Mouse (Mus musculus): Measurements from ENCODE around the gene Foxn3. TPM values are rescaled to one million over a fixed set of nuclear protein-coding genes. Genes with fewer than 3 reads are reported as not detected.
A peak's percentile ranks its signal among the peaks of the same experiment; 100 is the strongest.

Gene Foxn3
- total RNA-seq, 2 experiments from 2014 or later = 54.8 to 55.8 TPM

DNA sequence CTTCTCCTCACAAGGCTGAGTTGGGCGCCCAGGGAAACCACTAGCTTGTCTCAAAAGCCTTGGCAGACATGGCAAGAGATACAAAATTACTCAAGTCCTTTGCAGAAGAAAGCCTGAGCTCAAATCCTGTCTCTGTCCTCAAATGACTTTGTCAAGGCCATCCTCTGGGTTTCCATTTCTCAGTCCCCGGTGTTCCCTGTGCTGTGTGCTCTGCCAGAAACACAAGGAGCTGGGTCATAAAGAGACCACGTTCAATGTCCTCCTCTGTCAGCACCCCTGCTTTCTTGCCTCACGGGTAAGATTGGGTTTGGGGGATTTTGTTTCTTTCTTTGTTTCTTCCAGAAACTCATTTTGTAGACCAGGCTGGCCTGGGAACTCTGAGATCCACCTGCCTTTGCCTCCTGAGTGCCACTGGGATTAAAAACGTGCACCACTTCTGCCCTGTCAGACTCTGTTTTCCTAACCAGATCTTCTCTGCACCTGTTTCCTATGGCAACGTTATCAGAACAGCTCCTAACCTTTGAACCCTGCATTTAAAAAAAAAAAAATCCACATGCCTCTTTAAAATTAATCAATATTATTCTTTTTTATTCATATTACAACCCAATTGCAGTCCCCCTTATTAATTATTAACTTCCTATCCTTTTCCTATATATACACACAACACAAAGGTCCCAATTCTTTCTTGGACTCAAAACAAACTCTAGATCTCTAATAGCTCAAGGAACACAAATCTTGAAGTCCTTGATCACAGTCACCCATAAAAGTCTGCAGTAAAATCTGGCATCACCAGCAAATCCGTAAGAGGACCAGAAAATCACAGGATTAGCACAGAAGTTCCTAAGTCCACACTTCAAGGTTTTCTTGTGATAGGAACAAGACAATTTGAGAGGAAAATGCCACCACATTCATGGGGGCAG lies 144.6 kb downstream of the Foxn3 start:
- no peak for DNase-seq (ENCODE audit: low spot score in 2 of 2)

DNA sequence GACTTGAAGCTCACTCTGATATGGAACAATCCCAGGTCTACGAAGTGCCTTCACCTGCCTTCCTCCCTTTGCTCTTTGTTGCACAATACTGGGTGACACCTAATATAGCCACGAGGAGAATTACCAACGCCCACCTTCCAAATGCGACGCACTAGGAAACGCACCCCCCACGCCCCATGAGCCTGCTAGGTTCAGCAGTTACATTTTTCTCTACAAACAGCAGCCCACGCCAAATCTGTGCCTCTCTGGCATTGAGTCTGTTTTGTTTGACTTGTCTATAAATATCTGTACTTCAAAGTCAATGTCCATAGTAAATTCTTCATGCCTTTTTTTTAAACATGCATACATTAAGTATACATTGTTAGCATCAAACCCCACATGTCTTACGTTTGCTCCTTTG lies 145.5 kb downstream of the Foxn3 start:
- DNase-seq (ENCODE audit: low spot score in 2 of 2) = peak in 1 of 2 experiments; percentile 41

DNA sequence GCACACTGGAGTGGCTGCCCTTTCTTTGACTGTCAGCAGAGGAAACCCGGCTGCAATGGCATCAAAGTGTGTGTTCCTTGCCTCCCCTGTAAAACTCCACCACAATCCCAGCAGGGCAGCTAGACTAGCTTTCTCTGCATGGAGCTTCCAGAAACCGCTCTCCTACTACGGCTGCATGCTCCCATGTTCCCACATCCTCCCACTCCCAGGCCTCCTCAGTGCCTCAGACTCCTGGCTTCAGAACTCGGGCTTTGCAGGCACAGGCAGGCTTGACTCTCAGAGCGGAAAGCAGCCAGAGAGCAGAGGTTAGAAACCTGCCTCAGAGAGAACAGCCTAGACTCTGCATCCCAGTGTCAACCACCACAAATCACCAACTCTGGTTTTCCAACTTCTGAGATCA lies 147.8 kb downstream of the Foxn3 start:
- DNase-seq (ENCODE audit: low spot score in 2 of 2) = no peak

DNA sequence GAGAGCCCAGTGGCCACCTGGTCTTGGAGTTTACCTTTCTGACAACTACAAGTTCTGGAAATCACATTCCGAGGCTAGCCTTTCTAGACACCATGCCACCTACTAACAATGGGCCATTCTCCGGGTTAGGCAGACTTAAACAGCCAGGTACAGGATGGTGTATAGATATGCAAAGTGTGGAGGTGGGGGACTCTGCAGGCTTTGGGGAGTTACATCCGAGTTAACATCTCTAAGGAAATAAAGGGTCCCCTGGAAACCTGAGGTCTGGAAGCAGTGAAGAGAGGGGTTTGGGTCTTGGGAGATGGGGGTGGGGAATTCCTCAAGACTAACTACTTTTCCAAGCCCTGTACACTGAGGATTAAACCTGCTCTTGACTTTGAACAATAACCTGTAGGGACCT lies 150.9 kb downstream of the Foxn3 start:
- DNase-seq (ENCODE audit: low spot score in 2 of 2) = no peak

DNA sequence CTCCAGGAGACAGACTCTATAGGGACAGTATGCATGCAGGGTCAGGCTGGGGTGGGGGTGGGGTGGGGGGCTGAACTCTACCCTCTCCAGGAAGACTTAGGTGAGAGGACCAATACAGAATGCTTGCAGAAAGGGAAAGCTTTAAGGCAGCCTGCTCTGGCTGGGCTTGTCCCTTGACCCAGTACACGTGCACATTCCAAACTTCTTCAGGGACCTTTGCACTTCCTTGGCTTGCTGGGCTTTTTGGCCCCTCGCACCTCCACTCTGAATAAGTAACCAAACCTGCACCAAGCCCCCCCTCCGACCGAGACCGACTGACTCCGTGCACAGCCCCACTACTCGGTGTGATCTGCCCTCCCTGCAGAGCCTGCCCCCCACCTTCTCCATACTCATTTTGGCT lies 151.3 kb downstream of the Foxn3 start:
- no peak for DNase-seq (ENCODE audit: low spot score in 2 of 2)

DNA sequence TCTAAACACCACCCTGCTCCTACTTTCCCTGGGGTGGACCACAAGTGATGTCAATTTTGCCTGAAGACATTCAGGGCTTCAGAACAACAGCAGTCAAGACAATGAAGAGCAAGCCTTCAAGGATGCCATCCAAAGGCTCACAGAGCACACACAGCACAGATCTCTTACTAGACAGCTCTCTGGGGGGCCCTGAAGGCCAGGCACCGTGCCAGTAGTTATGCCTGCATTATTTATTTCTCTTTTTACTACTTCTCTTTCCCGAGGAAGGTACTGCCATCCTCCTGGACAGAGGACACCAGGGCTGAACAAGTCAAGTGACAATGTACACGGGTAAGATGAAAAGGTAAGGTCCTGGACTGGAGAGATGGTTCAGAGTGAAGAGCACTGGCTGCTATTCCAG lies 154.7 kb downstream of the Foxn3 start:
- DNase-seq (ENCODE audit: low spot score in 2 of 2) = no peak

DNA sequence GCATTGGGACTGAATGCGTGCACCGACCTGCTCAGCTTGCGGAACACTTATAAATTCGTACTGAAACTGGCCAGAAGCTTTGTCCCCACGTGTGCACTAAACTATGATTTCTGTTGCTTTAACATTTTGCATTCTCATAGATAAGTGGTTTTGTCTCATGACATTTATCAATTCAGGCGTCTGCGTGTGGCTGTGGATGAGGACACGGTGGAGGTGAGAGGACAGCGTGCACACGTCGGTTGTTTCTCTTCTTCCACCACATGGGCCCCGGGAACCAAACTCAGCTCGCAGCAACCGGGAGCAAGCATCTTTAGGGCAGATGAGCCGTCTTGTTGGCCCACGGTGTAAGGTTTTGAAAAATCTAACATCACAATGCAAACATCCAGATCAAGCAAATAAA lies 155.3 kb downstream of the Foxn3 start:
- no peak for DNase-seq (ENCODE audit: low spot score in 2 of 2)

DNA sequence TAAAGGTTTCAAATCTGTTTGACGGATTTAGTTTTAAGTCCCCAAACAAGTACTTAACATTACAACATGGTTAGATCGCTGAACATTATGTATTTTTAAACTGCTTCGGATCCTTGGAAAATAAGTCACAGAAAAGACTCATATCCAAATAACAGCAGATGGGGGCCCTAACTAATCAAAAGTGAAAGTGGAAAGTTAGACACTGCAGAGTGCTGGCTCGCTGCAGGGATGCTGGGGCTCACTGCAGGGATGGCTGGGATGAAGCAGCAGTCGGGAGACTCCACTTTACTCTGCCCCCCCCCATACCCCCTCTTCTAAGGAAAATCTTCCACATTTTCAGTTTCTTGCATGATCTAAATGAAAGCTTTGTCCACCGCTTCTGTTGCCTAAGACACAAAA lies 156.1 kb downstream of the Foxn3 start:
- no peak for DNase-seq (ENCODE audit: low spot score in 2 of 2)

DNA sequence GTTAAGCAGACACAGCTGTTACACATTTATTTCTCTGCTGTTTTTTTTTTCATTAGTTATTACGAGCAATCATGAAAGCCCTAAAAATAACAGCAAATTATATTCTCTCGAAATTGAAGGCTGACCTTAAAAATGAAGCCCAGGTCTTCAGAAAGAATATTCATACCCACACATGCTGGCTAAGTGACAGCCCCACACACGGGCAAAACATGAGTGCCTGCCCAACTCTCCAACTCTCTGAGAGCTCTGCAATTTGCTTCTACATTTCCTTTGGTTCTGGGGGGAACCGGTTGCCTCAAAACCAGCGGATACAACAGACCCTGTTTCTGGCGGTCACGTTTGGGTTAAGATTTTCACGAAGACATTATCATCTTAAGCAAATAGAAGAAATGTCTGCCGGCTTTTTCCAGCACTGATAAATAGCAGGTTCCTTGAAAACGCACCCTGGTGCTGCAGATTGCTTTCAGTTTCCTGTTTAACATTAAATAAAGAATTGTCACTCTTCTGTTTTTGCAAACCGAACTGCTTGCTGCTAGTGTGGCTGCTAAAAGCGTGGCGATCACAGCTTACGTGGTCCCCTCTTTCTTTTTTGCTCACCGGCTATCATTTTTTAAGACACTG lies 156.6 kb downstream of the Foxn3 start:
- DNase-seq (ENCODE audit: low spot score in 2 of 2) = no peak

DNA sequence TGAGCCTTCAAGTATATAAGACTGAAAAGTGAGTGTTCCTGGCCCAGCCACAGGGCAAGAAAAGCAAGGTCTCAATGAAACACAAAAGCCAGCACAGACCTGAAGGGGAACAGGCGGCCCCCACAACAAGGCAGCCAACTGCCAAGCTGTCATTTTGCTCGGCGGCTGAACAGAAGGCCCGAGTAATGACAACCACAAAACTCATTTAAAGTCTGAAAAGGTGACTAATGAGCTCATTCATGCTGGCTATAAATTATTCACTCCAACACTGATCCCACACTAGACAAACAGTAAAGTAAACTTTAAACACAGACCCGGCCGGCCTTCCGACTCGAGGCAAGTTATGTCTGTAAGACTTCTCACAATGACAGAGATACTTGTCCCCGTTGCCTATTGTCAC lies 157.1 kb downstream of the Foxn3 start:
- peak; percentile 57 to 77 for DNase-seq (ENCODE audit: low spot score in 2 of 2)

DNA sequence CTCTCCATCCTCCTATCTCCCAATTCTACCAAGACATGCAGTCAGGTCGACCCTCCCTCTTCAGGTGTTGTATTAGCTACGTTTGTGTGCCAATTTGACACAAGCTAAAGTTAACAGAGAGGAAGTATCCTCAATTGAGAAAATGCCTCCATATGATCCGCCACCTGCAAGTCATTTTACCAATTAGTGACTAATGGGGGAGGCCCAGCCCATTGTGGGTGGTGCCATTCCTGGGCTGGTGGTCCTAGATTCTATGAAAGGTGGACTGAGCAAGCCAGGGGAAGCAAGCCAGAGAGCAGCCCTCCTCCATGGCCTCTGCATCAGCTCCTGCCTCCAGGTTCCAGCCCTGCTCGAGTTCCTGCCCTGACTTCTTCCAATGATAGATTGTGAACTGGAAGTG lies 158.0 kb downstream of the Foxn3 start:
- DNase-seq (ENCODE audit: low spot score in 2 of 2) = no peak

DNA sequence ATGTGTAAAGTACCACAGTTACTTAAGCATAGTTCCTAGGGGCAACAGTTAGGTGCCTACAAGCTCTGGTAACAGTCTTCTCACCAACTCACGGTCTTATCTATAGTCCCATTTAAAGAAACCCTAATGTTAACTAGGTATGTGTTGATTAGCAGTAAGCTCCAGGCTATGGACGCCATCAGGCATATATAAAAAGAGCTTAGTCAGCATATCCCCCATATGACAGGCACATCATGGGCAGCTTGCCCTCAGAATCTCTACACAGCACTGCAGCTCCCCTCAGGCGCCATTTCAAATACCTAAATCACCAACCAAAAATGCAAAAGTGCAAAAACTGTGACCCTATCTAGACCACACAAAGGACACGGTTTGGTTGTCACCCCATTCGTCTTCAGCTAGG lies 160.4 kb downstream of the Foxn3 start:
- no peak for DNase-seq (ENCODE audit: low spot score in 2 of 2)

DNA sequence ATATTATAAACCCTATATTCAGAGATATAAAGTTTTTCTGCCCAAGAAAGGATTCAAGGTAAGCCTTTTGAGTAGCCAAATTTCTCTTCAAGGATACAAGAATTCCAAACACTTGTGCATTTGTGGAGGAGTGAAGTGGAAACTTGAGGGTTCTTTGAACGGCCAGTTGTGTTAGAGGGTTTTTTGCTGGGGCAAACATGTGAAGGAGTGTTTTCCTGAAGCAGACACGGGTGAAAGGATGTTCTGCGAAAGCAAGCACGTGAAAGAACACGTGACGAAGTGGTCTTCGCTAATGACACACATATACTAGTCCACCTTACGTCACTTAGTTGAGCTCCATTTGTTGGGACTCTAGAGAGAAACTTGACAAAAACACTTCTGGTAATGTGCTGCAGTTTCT lies 162.5 kb downstream of the Foxn3 start:
- no peak for DNase-seq (ENCODE audit: low spot score in 2 of 2)

DNA sequence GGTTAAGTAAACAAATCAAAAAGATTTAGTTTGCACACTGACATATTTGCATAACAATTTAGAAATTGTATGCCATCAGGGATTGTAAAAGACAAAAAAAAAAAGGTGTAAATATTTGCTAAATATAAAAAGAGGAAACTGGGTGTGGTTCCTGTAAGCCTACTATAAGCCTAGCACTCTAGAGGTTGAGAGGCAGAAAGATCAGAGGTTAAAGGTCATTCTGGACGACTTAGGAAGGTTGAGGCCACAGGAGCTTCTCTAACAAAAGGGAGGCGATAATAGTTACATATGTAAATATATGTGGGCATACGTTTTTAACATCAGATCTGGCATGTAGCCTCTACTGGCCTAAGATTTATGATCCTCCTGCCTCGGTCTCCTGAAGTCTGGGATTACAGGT lies 163.8 kb downstream of the Foxn3 start:
- no peak for DNase-seq (ENCODE audit: low spot score in 2 of 2)

DNA sequence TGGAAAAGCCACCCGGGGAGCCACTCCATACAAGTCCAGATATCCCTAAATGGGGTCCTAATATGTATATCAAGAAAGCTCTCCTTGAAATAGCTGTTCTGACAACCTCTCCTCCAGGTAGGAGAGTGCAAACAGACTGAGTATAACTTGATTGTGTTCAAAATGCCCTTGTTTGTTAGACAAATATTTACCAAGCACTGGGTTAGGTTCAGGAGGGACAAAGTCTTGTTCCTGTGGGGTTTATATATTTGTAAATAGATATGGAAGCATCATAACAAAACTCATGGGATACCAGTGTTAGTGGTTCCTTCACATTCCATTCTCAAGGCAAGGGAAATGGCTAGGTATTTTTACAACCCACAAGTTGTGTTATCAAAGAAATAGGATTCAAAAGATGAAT lies 166.9 kb downstream of the Foxn3 start:
- DNase-seq (ENCODE audit: low spot score in 2 of 2) = no peak

DNA sequence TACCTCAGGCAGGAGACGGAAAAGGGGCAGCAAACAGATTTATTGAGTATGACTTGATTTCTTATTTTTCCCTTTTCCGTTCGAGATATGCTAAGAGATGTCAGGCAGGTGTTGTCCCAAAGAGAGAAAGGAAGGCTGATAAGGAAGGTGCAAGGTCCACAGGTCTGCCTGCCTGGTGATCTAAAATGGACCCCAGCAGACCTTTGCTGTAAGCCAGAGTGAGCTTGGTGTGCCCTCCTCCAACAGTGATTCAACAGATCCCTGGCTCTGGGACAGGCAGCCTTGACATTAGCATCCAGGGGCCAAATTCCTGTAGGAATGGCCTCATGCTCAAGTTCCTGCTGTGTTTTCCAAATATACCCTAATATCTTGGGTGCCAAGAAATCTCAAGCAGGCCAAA lies 168.3 kb downstream of the Foxn3 start:
- DNase-seq (ENCODE audit: low spot score in 2 of 2) = no peak

DNA sequence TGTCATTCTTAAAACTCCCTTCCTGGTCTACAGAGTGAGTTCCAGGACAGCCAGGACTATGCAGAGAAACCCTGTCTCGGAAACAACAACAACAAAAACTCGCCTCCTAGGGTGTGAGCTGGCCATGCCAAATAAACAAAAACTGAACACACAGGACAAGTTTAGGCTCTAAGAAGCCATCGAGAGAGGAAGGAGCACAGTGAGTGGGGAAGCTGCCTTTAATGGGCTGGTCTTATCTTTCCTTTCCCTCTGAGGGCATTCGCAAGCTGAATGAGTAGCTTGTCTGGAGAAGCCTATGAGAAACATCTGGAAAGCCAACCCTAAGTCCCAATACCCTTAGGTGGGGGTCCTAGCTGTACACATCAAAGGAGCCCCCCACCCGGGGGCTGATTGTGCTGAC lies 168.7 kb downstream of the Foxn3 start:
- DNase-seq (ENCODE audit: low spot score in 2 of 2) = no peak

DNA sequence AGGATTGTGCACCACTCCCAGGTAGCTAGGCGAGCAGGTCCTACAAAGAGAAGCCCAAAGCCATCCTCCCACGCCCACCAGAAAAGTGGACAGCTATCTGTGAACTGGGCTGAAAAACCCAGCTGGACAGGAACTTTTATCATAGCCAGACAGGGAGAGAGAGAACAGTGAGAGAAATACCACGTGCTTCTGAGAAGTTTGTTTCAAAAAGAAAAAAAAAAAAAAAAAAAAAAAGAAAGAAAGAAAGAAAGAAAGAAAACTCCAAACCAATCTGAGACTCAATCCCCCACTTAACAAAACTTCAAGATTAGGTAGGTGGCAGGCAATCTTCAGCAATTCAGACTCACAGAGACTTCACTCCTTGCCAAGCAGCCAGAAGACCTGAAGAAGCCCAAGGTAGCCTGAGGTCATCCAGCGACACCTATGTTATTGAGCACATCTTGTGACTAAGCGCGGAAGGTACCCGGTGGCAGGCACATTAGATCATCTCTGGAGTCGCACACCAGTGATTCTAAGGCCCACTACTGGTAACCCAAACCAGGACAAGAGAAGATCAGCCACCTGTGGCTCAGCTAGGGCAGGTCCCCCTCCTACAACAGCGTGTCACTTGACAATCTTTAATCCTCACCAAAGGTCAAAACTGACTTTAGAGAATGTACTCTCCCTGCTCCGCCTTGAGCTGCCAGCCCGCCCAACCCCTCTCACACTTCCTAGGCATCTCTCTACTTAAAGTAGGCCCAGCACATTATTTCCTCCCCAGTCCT lies 169.3 kb downstream of the Foxn3 start:
- DNase-seq (ENCODE audit: low spot score in 2 of 2) = no peak

DNA sequence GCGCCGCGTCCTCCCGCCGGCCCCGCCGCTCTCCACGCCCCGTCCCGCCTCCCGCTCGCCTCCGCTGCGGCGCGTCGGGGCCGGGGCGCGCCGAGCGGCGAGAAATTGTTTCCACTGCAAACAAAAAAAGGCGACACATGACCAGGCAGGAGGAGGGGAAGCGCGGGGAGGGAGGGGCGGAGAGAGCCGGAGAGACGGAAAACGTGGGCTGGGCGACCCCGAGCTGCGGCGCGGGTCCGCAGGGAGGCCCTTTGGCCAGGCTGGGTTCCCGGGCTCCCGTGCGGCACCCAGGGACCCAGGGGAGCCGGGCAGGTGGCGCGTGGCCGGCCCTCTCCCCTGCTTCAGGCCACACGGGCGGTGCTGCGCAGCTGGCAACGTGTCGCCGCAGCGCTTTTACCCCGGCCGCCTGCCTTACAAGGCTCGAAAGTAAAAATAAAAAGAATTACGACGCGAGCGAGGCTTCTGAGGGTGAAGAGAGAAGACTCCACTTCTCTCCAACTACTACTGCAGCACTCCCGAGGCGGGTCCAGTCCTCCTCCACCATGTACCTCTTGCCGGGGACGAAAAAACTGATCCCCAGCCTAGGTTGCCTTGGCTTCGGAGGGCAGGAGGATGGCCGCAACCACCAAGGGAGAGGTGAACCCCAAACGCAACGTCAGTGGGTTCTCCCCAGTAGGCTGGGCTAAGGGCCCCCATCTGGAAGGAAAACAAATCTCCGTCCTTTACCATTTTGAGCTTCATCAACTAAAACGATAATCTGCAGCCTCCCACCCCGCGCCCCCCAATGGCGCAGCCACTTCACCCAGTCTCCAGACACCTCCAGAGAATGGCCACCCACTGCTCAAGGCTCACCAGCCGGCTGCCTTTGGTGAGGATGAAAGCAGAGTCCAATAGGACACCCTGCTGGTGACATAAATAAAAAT lies 170.2 kb downstream of the Foxn3 start:
- peak; percentile 67 to 85 for DNase-seq (ENCODE audit: low spot score in 2 of 2)

DNA sequence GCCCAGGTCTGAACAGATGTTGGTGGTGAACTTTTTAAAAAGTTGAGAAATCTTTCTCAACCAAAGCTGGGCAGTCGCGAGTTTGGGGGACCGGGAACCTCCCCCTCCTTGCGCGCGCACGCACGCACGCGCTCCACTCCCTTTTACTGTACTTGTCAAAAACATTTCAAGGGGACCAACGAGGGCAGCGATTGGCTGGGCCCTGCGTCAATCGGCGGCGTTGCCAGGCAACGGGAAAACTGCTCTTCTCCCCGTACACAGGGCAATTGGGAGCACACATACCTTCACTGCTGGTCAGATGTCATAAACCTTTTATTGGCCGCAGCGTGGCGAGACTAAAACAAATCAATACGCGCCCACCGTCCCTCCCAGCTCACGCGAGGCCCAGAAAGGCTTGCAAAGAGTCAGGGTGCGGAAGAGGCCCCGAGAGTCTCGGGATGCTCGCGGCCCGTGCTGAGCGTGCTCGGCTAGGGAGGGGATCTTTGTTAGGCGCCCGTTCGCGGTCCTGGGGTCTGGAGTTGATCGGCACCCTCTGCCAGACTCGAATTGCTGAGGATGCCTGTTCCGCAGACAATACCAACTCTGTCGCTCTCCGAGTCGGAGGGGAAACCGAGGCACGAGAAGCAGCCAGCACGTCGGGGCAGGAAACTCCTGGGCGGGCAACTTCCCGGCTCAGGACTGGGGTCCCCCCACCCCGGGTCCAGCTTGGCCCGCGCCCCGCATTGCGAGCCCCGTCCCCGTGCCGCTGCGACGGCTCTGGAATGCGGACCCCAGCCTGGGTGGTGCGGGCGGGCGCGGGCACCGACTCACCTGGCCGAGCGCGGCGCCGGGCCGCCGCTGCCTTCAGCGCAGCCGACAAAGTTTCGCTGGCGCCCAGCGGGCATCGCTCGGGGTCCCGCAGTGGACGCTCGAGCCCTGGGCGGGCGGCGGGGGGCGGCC lies 171.2 kb downstream of the Foxn3 start:
- peak; percentile 99 for DNase-seq (ENCODE audit: low spot score in 2 of 2)
